Mouse (Mus musculus) embryonic facial prominence, embryonic 14.5 days (tissue): ENCODE data around the gene Kbtbd4. TPM values are rescaled to one million over a fixed set of nuclear protein-coding genes. Genes with fewer than 3 reads are reported as not detected.
A peak's percentile ranks its signal among the peaks of the same experiment; 100 is the strongest.

ENCODE experiments used
- ATAC-seq: fragments of 200-750 bp; cut with Nextera tagmentation; 2 replicates; pipeline ENCODE4 v1.8.0; 2017; ENCODE audit warnings: low read depth, moderate number of reproducible peaks, moderate TSS enrichment
- DNase-seq: peaks from one replicate; pipeline ENCODE4 v3.0.0-alpha.2; 2015; ENCODE audit warnings: low spot score
- H3K27ac ChIP-seq: fragments of 300-500 bp; sonication (generic); replicated peaks from 2 replicates; pipeline ENCODE4 v1.5.1; 2014; ENCODE audit warnings: low read depth, mild to moderate bottlenecking, low read length, moderate library complexity
- H3K27me3 ChIP-seq: fragments of 300-500 bp; sonication (generic); replicated peaks from 2 replicates; pipeline ENCODE4 v1.6.1; 2014; ENCODE audit warnings: low read length; ENCODE audit not compliant: control insufficient read depth, insufficient read depth
- H3K36me3 ChIP-seq: fragments of 300-500 bp; sonication (generic); 2 replicates; pipeline ENCODE4 v1.6.1; 2014; ENCODE audit warnings: low read length, mixed read lengths; ENCODE audit not compliant: control insufficient read depth, insufficient read depth
- H3K4me1 ChIP-seq: fragments of 300-500 bp; sonication (generic); 2 replicates; pipeline ENCODE4 v1.6.1; 2014; ENCODE audit warnings: antibody characterized with exemption, low read length; ENCODE audit not compliant: control insufficient read depth, insufficient read depth
- H3K4me2 ChIP-seq: fragments of 300-500 bp; sonication (generic); 2 replicates; pipeline ENCODE4 v1.6.1; 2014; ENCODE audit warnings: low read depth, mild to moderate bottlenecking, low read length, moderate library complexity, mixed read lengths
- H3K4me3 ChIP-seq: fragments of 300-500 bp; sonication (generic); 2 replicates; pipeline ENCODE4 v1.5.1; 2014; ENCODE audit warnings: low read depth, mild to moderate bottlenecking, low read length
- H3K9ac ChIP-seq: fragments of 300-500 bp; sonication (generic); 2 replicates; pipeline ENCODE4 v1.6.1; 2014; ENCODE audit warnings: low read depth, mild to moderate bottlenecking, low read length, moderate library complexity, mixed read lengths
- H3K9me3 ChIP-seq: fragments of 300-500 bp; sonication (generic); 2 replicates; pipeline ENCODE4 v1.6.1; 2016; ENCODE audit warnings: low read length; ENCODE audit not compliant: control insufficient read depth
- WGBS: fragments of 180-500 bp; shearing (Covaris S2); extraction: QIAGEN DNeasy Blood & Tissue Kit; methylation state at CpG from one replicate; pipeline ENCODE4 v1.1.7; 2014; 5-methylcytosine and 5-hydroxymethylcytosine counted together
- polyA plus RNA-seq: library from polyadenylated mRNA; unstranded; fragments of >200 nt; fragmentation: Nextera tagmentation; extraction: Ambion mirVana; gene quantifications from 2 replicates; pipeline ENCODE4 v1.2.1, GENCODE M21; 2014

The Kbtbd4 gene
- polyA plus RNA-seq, 1 experiment from 2014 or later: 25.8 TPM

DNA sequence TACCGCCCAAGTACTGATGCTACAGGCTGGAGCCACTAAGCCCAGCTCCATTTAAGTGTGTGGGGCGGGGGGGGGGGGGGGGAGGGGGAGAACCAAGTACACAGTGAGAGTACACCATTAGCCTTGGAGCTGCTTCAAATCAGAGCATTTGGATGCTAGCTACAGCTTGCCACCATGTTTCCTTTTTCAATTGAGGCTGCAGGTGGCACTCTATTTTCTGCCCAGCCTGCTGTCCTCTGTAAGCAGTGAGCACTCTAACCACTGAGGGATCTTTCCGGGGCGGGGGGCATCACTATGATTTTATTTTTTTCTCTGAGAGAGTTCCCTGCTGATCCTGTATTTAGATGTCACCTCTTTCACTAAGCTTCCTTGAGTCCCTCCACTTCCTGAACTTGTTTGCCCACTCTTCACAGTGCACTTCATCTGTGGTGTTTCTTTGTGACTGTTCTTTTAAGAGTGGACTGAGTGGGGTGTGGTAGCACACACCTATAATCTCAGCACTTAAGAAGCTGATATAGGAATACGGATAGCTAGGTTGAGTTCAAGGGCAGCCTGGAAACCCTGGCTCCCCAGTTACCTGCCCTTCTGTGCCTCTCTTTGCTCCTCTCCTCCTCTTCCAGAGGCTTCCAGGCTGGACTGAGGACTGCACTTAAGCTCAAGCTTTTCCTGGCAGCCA is 26.8 kb upstream of the Kbtbd4 start:
- no peak overlapping the region for H3K4me3 ChIP-seq
- no peak overlapping the region for H3K27ac ChIP-seq
- H3K4me2 ChIP-seq: no peak overlapping the region
- H3K9ac ChIP-seq: no peak overlapping the region
- WGBS: 62% methylated on average over 5 of the region's 5 CpGs
- no peaks in the 10 kb centered on the region for H3K36me3 ChIP-seq
- no peaks in the 10 kb centered on the region for H3K27me3 ChIP-seq
- no peaks in the 10 kb centered on the region for H3K9me3 ChIP-seq
- no peak for ATAC-seq
- no peak for DNase-seq
- no peaks in the 10 kb centered on the region for H3K4me1 ChIP-seq

- Histone ChIP-seq H3K4me3 (no peak overlapping the region), H3K27ac (no peak overlapping the region), H3K9ac (no peak overlapping the region), H3K36me3 (no peaks in the 10 kb centered on the region), H3K4me1 (no peaks in the 10 kb centered on the region), H3K27me3 (0 out of 2 replicates have a peak, but pooled peaks cover under 1% of the 10 kb centered on the region), H3K9me3 (peaks cover 10% of the 10 kb centered on the region; the same call in 1 of the 2 replicates), H3K4me2 (no peak overlapping the region)
- DNase-seq (no peak), ATAC-seq (no peak)
These were observed 25.1 kb upstream of the Kbtbd4 start for GRCm38 (mm10) chr2:90879419-90879818.

DNA sequence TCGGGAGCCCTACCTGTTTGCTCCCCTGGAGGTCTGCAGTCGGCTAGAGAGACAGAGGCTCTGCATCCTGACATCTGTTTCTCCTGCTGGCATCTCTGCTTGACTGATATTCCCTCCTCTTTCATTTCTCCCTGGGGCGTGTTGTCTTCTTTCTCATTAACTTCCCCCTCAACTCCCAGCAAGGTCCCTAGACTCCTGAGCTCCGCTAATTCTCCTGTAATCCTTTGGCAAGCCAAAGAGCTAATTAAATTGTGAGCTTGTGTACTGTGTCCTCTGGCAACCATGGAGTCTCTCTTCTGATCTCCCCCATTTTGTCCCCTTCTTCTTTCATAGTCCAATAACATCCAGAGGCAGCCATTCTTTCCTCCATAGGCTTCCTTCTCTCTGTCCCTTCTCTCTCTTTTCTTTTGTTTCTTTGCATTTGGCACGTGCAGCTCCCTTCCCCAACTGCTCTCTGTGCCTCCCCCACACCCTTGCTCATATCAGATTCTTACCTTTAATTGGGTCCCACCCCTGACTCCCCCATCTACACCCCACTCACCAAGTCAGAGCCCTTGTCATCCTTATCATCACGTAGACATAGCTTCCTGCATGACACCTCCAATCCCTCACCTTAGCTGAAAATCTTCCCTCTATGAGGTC is 24.3 kb upstream of the Kbtbd4 start:
- ATAC-seq: no peak
- H3K4me1 ChIP-seq: peaks cover 2% of the 10 kb centered on the region; the same call in 1 of the 2 replicates
- no peak overlapping the region for H3K4me3 ChIP-seq
- H3K9me3 ChIP-seq: peaks cover 10% of the 10 kb centered on the region; the same call in 1 of the 2 replicates
- H3K4me2 ChIP-seq: no peak overlapping the region
- peak; percentile 29 for DNase-seq
- H3K36me3 ChIP-seq: no peaks in the 10 kb centered on the region
- WGBS: 26% methylated on average over 6 of the region's 6 CpGs
- peaks cover 8% of the 10 kb centered on the region for H3K27me3 ChIP-seq
- H3K9ac ChIP-seq: no peak overlapping the region
- no peak overlapping the region for H3K27ac ChIP-seq

GRCm38 (mm10) chr2:90881824-90882223 is 22.7 kb upstream of the Kbtbd4 start:
- no peak for DNase-seq
- no peak overlapping the region for H3K4me3 ChIP-seq
- WGBS: 66% methylated on average over 2 of the region's 2 CpGs
- H3K27me3 ChIP-seq: peaks cover 24% of the 10 kb centered on the region
- no peaks in the 10 kb centered on the region for H3K36me3 ChIP-seq
- H3K9ac ChIP-seq: no peak overlapping the region
- H3K9me3 ChIP-seq: peaks cover 10% of the 10 kb centered on the region; the same call in 1 of the 2 replicates
- no peak overlapping the region for H3K4me2 ChIP-seq
- ATAC-seq: no peak
- no peak overlapping the region for H3K27ac ChIP-seq
- peaks cover 5% of the 10 kb centered on the region; the same call in 1 of the 2 replicates for H3K4me1 ChIP-seq

DNA sequence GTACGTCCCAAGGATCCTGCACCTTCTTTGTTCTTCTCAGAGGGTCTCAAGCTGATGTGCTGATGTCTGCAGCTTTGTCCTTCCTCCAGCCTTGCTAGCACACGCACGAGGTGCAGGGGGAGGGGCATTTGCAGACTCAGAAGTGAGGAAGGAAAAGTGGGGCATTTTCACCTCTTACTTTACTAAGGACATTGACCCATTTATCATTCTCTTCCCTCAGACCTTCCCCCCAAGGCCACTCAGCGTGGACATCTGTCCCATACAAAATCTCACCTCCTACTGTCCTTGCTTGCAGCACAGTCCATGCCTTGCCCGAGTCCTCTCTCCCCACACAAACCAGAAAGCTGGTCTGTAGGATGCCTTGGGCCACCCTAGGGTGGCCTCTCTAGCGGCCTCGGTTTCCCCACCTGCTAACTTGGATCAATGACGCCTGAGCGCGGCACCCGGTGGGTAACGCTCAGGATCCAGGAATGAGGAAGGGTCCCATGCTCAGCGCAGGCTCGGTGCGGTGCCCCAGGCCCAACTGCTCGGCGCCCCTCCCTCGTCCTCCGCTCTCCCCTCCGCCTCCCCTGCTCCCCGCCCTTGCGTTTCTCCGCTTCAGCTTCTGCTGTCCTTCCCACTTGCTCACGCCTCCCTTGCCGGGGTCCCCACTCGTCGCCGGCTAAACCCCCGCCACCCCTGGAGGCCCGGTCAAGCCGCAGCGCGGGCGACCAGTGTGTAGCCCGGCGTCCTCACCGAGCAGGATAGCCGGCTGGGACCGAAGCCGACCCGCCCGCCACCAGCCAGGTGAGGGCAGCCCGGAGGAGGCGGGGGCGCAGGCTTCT is 19.1 kb upstream of the Kbtbd4 start, which contains the start of gene C1qtnf4:
TSS of gene C1qtnf4 (plus strand) at position 643 of the 824 bp plus-strand sequence.
- Histone ChIP-seq H3K36me3 (no peaks in the 10 kb centered on the region), H3K9ac (peak within 1 kb of the TSS; percentile 71), H3K4me1 (peaks cover 12% of the 10 kb centered on the region), H3K27me3 (peaks cover 55% of the 10 kb centered on the region), H3K4me3 (peak within 1 kb of the TSS; percentile 64), H3K27ac (no peak within 1 kb of the TSS; the same call in 1 of the 2 replicates), H3K4me2 (peak within 1 kb of the TSS; percentile 96), H3K9me3 (peaks cover 10% of the 10 kb centered on the region; the same call in 1 of the 2 replicates)
- WGBS: 2% methylated on average over 29 of the region's 45 CpGs
- ATAC-seq (peak; percentile 69), DNase-seq (peak; percentile 45)

DNA sequence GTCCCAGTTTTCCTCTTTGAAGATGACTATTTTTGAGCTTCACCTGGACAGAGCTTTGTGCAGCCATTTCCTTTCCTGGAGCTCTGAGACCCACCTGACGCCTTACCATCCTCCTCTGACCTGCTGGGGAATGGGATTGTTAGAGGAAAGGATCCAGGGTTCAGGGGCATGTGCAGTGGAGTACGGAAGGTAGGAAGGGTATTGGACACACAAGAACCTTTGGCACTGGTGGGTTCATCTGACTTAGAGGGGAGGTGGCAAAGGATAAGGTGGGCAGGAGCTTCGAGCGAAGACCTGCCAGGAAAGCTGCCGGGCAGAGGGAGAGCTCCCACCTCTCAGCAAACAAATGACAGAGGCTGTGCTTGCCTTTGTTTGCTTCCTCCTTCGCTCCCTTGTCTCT is 18.1 kb upstream of the Kbtbd4 start:
- H3K27ac ChIP-seq: no peak overlapping the region
- DNase-seq: no peak
- 0 out of 2 replicates have a peak overlapping the region, but pooled peaks have one; percentile 71 for H3K9ac ChIP-seq
- WGBS: 31% methylated on average over 6 of the region's 6 CpGs
- peak overlapping the region; percentile 96 for H3K4me2 ChIP-seq
- H3K27me3 ChIP-seq: peaks cover 55% of the 10 kb centered on the region
- H3K4me3 ChIP-seq: peak overlapping the region; percentile 64
- H3K9me3 ChIP-seq: peaks cover 10% of the 10 kb centered on the region; the same call in 1 of the 2 replicates
- H3K4me1 ChIP-seq: peaks cover 12% of the 10 kb centered on the region
- H3K36me3 ChIP-seq: no peaks in the 10 kb centered on the region
- ATAC-seq: no peak

DNA sequence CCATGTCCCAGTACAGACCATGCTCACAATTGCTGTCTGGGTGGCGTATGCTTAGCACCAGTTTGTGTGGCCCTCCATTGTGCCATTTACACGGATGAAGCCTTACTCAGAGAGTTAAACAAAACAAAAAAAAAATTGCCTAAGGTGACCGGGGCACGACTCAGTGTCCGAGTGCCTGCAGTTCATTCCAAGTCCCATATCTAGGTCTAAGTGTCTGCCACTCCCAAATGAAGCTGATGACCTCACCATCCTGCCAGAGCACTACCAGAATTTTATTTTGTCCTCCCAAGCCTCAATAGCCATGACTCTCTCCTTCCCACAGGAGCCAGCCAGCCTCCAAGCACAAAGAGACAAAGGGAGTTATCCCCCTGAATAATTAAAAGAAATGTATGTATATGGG is 16.9 kb upstream of the Kbtbd4 start:
- ATAC-seq: no peak
- Histone ChIP-seq H3K9me3 (peaks cover 10% of the 10 kb centered on the region; the same call in 1 of the 2 replicates), H3K27me3 (peaks cover 55% of the 10 kb centered on the region), H3K4me2 (no peak overlapping the region), H3K36me3 (no peaks in the 10 kb centered on the region; the same call in 1 of the 2 replicates), H3K27ac (no peak overlapping the region), H3K9ac (no peak overlapping the region), H3K4me3 (no peak overlapping the region), H3K4me1 (peaks cover 12% of the 10 kb centered on the region)
- DNase-seq: no peak
- 79% methylated on average over 5 of the region's 5 CpGs for WGBS
